Mouse (Mus musculus): ENCODE data around the gene P2rx5.

P2rx5 gene

DNA sequence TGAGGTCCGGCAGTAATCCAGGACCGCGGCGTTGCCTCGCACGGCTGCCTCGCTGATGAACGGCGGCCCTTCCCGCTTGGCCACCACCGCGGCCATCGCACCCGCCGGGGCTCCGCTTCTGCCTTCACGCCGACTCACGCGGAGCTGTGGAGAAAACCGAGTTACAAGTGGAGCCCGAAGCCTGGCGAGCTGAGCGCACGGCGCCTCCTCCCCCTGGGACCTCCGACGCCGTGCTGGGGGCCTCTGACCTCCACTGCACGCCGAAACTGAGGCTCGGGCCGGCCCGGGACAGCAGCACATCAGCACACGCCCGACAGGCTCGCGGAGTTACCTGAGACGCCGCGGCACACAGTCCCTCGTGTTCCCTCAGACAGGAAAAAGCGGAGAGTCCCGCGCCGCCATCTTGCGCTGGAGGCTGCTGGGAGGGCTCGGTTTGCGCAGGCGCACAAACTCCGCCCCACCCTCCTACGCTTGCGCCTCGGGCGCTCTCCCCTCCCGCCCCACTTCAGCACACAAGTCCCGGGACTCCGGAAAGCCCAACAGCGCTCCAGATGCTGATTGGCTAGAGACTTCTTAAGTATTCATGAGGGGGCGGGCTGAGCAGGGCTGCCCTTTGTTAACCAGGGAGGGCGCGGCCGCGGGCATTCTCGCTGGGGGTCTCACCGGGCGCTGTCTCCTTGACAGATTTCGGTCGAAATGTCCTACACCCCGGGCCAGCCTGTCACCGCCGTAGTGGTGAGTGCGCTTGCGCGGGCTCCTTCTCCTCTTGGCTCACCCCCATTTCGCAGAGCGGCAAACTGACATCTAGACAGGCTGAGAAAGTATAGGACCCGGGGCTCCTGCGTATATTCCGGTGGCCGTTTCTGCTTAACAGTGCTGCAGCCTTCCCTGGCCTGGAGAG, 16.6 kb downstream of the P2rx5 start, which contains the start of the genes Emc6 and Tax1bp3:
Gene Emc6 (minus strand): TSS at position 430 of the 901 bp plus-strand sequence.
Gene Tax1bp3 (plus strand): TSS at position 476 of the 901 bp plus-strand sequence.
- DNase-seq = peak; percentile 97

DNA sequence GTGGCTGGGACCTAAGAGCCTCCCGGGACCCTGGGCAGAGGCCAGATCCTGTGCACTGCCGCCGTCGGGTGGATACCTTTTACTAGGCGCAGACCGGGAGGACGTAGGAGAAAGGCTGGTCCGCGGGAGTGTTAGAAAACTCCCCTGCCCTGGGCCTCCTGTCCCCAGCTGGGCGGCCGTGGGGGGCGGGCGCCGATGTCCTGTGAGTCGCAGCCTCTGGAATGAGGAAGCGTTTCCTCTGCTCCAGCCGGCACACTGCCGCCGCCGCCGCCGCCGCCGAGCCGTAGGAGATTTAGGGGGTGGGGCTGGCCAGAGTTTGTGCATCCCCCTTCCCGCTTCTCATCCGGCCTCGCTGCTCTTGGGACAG, 17.3 kb downstream of the P2rx5 start:
- DNase-seq = no peak

DNA sequence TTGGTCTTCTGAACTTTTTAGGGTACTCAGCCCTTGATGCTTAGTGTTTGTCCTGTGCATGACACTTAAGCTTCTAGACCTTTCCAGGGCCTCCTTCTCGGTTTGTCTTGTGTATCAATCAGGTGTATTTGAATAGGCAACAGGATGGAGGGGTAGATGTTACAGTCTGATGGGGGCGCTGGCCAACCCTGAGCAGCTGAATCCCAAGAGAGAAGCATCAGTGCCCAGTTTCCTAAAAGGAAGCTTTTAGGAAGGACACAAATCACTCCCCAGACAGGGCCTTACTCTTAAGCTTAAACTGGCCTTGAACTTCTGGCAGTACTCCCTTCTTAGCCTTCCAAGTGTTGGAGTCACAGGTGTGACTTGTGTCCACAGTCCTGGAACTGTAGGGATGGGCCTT, 17.7 kb downstream of the P2rx5 start:
- no peak for DNase-seq

DNA sequence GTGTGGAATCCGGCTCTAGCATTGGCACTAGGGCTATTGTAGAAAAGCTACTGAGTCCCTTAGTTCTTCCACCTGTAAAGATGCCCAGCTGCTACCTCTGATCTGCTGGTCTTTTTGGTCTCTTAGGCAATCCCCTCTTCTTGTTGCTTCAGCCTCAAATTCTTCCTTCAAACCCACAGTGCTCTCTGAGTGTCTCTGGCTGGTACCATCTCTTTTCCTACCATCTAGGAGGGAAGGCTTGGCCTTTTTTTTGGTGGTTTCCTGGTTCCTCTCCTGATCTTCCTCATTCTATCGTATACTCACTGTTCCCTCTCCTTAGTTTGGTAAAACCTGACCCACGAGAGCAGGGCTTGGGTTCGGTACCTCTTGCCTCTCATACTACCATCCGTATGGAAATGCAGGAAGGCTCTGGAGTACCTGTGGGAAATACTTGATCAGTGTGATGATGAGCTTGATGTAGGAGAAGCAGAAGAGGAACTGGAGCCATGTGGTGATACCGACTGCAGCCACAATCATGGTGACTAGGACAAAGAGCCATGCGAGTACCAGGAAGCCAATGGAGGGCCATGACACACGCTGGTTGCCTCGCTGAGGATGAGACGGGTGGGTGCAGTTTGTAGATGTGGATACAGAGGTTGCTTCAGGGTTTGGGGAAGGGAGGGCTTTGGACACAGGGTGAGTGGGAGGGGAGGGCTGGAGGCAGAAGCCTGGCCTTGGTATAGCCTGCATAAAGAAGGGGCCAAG, 25.8 kb downstream of the P2rx5 start:
- no peak for DNase-seq

DNA sequence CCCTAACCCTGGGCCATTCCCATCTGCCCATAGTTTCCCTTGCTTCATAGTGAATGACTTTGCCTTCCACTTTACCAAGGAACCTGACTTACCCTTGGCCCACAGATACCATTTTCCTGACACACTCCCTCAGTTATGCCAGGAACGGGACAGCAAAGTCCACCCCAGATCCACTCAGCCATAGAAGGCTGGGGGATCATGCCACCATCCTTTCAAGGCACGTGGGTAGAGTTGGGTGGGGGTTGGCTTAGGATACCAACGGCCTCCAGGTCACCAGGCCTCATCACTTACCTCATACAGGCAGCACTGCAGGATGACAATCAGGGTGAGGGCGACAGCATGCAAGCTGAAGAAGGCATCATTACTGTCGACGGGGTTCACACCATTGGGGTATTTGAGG, 27.0 kb downstream of the P2rx5 start:
- DNase-seq = no peak

DNA sequence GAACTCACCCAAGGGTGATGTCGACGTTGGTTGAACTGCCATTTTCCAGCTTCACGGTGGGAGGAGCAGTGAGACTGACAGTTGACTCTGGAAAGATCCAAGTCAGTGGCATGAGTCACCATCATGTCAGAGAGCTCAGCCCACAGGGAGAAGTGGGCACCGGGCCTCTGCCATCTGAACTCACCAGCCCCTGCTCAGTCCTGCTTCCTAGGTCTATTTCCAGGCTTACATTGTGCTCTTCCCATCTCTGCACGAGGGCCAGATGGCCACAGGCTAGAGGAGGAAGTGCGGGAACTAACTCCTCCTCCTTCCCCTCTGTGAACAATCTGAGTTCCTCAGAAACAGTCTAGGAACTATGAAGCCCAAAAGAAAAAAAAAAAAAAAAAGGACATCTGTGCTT, 32.8 kb downstream of the P2rx5 start:
- peak; percentile 84 for DNase-seq

DNA sequence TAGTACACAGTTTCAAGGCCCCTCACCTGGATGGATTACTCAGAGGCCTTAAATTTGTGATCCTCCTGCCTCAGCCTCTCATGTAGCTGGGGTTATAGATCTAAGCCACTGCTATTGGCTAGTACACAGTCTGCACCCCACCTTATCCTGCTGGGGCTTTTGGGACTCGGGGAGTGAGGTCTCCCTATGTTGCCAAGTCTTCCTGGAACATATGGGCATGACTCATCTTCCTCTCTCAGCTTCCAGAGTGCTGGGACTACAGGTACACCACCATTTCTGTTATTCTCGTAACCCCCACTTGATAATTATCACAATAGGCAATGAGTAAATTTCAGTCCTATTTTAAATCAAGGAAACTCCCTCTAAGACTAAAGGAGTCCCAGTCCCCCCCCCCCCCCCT, 34.2 kb downstream of the P2rx5 start:
- DNase-seq = no peak

DNA sequence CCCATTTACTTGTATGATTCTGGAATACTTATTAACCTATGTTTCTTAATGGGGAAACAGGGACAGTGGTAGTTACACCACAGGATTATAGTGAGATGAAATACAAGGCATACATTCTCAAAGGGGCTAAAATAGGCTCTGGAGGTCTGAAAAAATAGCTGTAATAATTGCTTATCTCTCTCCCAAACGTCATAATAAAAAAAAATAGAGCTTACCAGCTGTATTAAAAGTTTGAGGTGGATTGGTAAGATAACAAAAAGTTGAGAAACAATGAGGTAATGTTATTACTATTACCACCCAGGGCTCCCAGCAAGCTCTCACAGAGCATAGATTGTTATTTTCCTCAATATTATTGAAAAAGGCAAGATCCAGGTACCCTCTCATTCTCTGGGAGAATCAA, 38.0 kb downstream of the P2rx5 start:
- DNase-seq = no peak

DNA sequence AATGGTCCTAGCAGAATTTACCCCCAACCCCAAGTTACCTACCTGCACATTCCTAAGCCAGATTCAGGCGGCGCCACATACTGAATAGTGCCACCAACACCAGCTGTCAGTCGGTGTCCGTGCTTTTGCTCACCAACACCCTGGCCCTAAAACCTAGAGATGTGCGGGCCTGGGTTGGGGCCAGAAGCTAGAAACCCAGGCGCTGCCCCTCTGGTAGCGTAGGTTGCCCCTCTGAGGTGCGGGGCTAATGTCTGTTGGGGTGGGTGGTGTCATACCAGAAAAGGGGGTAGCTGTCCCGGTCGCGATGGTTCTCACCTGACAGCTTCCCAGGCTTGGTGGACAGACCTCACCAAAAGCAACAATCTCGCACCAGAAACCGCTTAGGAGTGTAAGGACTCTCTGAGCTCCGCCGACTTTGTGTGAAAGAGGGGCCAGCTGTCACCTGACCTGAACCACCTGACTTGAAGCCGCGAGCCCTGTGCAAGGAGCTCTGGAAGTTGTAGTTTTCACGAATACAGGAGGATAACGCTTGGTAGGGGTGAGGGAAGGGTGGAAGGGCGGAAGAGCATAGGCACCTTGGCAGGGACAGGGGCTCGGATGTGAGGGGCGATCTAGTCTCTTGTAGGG, 38.5 kb downstream of the P2rx5 start, which contains the start of gene Ctns:
Gene Ctns (minus strand): TSS at position 440 of the 627 bp plus-strand sequence.
- DNase-seq = peak; percentile 92

DNA sequence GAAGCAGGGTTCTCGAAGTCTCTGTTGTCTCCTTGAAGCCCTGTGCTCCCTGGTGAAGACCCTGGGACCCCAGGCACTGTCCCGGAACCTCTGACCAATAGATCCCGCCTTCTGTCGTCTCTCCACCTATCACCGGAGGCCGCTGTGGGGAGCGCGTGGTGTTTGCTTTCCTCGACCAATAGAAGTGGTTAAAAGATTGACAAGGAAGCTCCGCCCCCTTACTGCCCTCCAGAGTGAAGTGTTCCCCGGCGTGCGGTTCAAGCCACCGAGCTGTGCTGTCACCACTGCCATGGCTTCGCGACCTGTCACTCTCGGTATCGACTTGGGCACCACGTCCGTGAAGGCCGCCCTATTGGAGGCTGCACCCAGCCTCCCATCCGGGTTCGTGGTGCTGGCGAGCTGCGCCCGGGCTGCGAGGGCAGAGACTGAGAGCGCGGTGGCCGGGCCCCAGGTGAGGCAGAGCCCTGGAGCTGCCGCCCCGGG, 39.0 kb downstream of the P2rx5 start, which contains the start of gene Shpk:
Gene Shpk (plus strand): TSS at position 231 of the 483 bp plus-strand sequence.
- DNase-seq = peak; percentile 96

DNA sequence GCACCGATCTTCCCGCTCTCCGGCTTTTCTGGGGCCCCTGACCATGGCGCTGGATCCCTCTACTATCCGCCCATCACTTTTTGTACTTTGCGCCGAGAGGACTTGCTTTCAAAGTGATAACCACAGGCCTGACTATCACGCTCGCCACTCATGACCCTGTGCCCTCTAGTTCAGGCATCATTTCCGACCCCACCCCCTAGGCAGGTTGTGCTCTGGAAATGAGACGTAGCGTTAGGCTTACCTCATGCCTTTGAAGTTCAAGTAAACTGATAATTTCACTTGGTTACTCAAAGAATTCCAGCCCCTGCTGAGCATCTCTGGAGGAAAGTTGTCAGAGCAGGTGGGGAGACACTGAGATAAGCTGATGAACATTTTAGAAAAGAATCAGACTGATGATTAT, 39.7 kb downstream of the P2rx5 start:
- no peak for DNase-seq

DNA sequence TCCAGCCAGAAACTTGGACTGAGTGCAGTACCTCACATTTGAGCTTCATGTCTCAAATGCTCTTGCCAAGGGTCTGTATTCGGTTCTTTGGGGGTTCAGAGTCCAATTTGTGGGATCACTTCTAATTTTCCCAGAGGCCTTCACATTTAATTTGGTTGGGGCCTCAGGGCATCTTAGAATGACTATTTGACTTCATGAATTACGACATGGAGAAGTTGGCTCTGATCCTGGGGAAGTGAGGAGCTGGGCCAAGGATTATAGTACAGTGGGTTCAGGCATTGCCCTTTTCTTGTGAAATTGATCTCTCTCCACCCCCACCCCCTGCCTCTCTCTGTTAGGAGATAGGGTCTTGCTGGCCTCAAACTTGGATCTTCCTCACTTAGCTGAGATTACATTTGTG, 40.8 kb downstream of the P2rx5 start:
- no peak for DNase-seq

DNA sequence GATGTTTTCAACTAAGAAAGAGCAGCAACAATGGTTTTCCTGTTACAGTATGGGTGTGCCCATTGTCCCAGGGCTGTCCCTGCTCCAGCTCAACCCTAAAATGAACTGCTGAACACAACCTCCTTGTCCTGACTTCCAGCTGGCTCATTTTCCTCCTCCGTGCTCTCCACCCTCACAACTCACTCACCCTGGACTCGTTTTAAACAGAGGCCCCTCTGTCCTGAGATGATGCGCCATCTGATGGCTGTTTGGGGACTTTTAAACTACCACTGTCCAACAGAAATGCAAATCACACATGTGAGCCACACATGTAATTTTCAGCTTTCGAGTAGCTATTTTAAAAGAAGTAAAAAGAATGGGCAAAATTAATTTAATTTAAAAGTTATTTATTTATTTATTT, 41.4 kb downstream of the P2rx5 start:
- DNase-seq = no peak

DNA sequence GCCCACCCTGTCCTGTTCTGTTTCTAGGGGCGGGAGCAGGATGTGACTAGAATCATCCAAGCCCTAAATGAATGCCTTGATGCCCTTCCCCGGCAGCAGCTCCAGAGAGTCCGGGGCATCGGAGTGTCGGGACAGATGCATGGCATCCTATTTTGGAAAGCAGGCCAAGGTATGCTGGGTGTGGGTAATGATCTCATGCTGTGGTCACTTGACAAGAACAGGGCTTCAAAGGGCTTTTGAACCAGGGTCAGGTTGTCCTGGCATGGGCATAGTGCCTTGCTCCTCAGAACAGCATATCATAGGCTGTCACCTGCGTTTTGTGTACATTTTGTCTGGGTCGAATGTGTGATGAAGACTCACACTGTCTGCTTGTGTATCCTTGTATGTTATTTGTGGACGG, 43.7 kb downstream of the P2rx5 start:
- DNase-seq = no peak

DNA sequence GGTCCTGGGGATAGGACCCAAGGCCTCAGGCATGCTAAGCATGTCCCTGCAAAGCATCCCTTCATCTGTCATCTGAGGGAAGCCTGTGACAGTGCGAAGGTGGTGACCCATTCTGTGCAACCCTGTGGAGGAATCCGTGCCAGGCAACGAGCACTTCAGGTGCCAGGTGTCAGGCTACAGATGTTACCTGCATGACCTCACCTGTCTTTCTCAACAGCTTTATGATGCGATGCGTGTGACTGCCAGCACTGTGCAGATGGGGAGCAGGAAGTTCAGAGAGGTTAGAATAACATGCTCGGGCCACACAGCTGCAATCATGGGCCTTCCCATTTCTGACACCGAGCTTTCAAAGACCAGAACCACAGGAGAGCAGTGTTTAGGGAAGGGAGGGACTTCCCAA, 45.0 kb downstream of the P2rx5 start:
- DNase-seq = no peak

DNA sequence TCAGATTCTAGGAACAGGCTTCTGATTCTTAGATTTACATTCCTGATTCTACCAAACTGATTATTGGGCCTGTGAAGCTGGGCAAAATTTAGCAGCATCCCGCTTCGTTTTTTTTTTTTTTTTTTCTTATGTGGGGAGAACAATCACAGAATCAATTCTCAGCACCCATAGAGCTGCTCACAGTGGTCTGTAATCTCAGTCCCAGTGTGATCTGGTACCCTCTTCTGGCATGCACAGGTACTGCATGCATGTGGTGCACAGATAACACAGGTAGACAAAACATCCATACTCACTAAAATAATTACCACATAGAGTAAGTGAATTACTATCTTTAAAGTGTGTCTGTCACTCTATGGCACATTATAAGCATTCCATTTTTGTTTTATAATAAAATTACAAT, 47.4 kb downstream of the P2rx5 start:
- no peak for DNase-seq

DNA sequence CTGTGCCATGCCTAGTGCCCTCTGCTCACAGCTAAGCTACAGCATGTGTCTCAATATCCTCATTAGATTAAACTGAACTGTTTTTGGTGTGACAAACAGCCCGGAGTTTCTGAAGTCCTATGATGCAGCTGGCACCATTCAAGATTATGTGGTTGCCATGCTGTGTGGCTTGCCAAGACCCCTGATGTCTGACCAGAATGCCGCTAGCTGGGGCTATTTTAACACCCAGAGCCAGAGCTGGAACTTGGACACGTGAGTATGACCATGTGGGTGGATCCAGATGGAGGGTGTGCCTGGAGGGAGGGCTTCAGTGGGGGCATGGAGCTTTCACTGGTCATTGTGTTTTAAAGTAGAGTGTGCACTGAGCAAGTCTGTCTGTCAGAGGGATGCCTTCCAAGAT, 53.7 kb downstream of the P2rx5 start:
- no peak for DNase-seq

DNA sequence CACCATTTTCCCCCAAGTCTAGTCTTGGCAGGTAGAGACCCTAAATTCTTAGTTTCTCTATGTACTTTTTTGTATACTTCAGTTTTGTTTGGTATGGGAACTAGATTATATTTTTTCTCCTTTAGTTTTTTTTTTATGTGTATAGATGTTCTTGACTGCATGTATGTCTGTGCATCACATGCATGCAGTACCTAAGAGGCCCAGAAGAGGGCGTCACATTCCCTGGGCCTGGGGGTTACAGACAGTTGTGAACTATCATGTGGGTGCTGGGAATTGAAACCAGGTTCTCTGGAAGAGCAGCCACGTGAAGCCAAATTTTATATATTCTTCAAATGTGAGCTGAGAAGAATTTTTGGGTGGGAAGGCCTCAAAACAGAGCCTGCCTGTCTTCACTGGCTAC, 59.5 kb downstream of the P2rx5 start:
- DNase-seq = no peak

DNA sequence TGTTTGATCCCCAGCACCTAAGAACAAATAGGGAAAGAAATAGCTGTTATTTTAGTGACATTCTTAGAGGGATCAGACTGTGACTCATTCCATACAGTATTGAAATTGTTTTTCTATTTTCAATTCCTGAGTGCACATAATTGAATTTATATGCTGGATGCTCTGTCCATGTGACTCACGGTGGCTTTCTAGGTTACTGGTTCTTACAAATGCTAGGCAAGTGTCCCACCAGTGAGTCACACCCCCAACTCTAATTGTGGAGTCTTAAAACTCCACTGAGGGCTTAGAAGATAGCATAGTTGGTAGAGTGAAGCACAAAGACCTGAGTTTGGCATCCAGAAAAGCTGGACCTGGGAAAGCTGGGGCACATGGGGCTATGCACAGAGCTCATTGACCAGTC, 60.4 kb downstream of the P2rx5 start:
- DNase-seq = no peak

All from cerebellum, adult 9-11 months (tissue).